Mouse (Mus musculus) midbrain, embryonic 14.5 days (tissue): ENCODE results near the gene Dok7. TPM values are rescaled to one million over a fixed set of nuclear protein-coding genes. Genes with fewer than 3 reads are reported as not detected.

ENCODE experiments used
- ATAC-seq: fragments of 200-750 bp; cut with Nextera tagmentation; 2 replicates; pipeline ENCODE4 v1.8.0; 2017; ENCODE audit warnings: moderate number of reproducible peaks, moderate library complexity; ENCODE audit not compliant: low FRiP score, low TSS enrichment
- DNase-seq: peaks from one replicate; pipeline ENCODE4 v3.0.0-alpha.2; 2015
- H3K27ac ChIP-seq: fragments of 300-500 bp; sonication (generic); replicated peaks from 2 replicates; pipeline ENCODE4 v1.5.1; 2014; ENCODE audit warnings: mild to moderate bottlenecking, low read depth, low read length, moderate library complexity
- H3K27me3 ChIP-seq: fragments of 300-500 bp; sonication (generic); 2 replicates; pipeline ENCODE4 v1.6.1; 2014; ENCODE audit warnings: low read length, control low read depth, mixed read lengths; ENCODE audit not compliant: control insufficient read depth, insufficient read depth
- H3K36me3 ChIP-seq: fragments of 300-500 bp; sonication (generic); 2 replicates; pipeline ENCODE4 v1.6.1; 2014; ENCODE audit warnings: low read length, control low read depth; ENCODE audit not compliant: control insufficient read depth, insufficient read depth
- H3K4me1 ChIP-seq: fragments of 300-500 bp; sonication (generic); 2 replicates; pipeline ENCODE4 v1.6.1; 2014; ENCODE audit warnings: mild to moderate bottlenecking, antibody characterized with exemption, low read length, control low read depth; ENCODE audit not compliant: control insufficient read depth, insufficient read depth
- H3K4me2 ChIP-seq: fragments of 300-500 bp; sonication (generic); 2 replicates; pipeline ENCODE4 v1.6.1; 2014; ENCODE audit warnings: mild to moderate bottlenecking, low read length, moderate library complexity
- H3K4me3 ChIP-seq: fragments of 300-500 bp; sonication (generic); replicated peaks from 2 replicates; pipeline ENCODE4 v1.5.1; 2014; ENCODE audit warnings: low read depth, low read length
- H3K9ac ChIP-seq: fragments of 300-500 bp; sonication (generic); replicated peaks from 2 replicates; pipeline ENCODE4 v1.6.1; 2014; ENCODE audit warnings: mild to moderate bottlenecking, low read length, moderate library complexity
- H3K9me3 ChIP-seq: fragments of 300-500 bp; sonication (generic); 2 replicates; pipeline ENCODE4 v1.6.1; 2016; ENCODE audit warnings: low read length, control low read depth, mixed read lengths; ENCODE audit not compliant: control insufficient read depth
- WGBS: fragments of 180-500 bp; shearing (Covaris S2); extraction: QIAGEN DNeasy Blood & Tissue Kit; methylation state at CpG from one replicate; pipeline ENCODE4 v1.1.7; 2014; 5-methylcytosine and 5-hydroxymethylcytosine counted together
- polyA plus RNA-seq: library from polyadenylated mRNA; unstranded; fragments of >200 nt; fragmentation: Nextera tagmentation; extraction: Ambion mirVana; gene quantifications from 2 replicates; pipeline ENCODE4 v1.2.1, GENCODE M21; 2014

Gene Dok7
- polyA plus RNA-seq, 1 experiment from 2014 or later: 3.6 TPM

- Histone ChIP-seq H3K4me1 (no peaks in the 10 kb centered on the region), H3K27ac (no peak overlapping the region), H3K9ac (no peak overlapping the region), H3K4me3 (no peak overlapping the region), H3K36me3 (no peaks in the 10 kb centered on the region), H3K27me3 (no peaks in the 10 kb centered on the region), H3K9me3 (no peaks in the 10 kb centered on the region), H3K4me2 (no peak overlapping the region)
- peak; percentile 94 for DNase-seq
- 24% methylated on average over 1 of the region's 1 CpGs for WGBS
- peak; percentile 80 for ATAC-seq
Observed at GRCm38 (mm10) chr5:35043110-35043451, 13.5 kb upstream of the Dok7 start.

GRCm38 (mm10) chr5:35050541-35050940 is 6.0 kb upstream of the Dok7 start:
- Histone ChIP-seq H3K4me3 (no peak overlapping the region), H3K27me3 (no peaks in the 10 kb centered on the region), H3K4me1 (no peaks in the 10 kb centered on the region), H3K9me3 (no peaks in the 10 kb centered on the region), H3K36me3 (no peaks in the 10 kb centered on the region), H3K4me2 (no peak overlapping the region), H3K27ac (no peak overlapping the region), H3K9ac (no peak overlapping the region)
- DNase-seq (no peak), ATAC-seq (no peak)
- 73% methylated on average over 5 of the region's 5 CpGs for WGBS

- 89% methylated on average over 3 of the region's 3 CpGs for WGBS
Observed at GRCm38 (mm10) chr5:35054628-35055027, 1.9 kb upstream of the Dok7 start.

GRCm38 (mm10) chr5:35055076-35055475 is 1.5 kb upstream of the Dok7 start:
- peak; percentile 31 for DNase-seq
- H3K36me3 ChIP-seq: no peaks in the 10 kb centered on the region
- H3K9me3 ChIP-seq: no peaks in the 10 kb centered on the region
- H3K4me2 ChIP-seq: no peak overlapping the region
- peaks cover 8% of the 10 kb centered on the region for H3K4me1 ChIP-seq
- no peaks in the 10 kb centered on the region for H3K27me3 ChIP-seq
- H3K4me3 ChIP-seq: no peak overlapping the region
- no peak overlapping the region for H3K9ac ChIP-seq
- WGBS: 74% methylated on average over 12 of the region's 12 CpGs
- H3K27ac ChIP-seq: no peak overlapping the region
- no peak for ATAC-seq

More at GRCm38 (mm10) chr5:35054628-35055027, 1.9 kb upstream of the Dok7 start:
- no peak overlapping the region for H3K27ac ChIP-seq
- DNase-seq (no peak), ATAC-seq (no peak)
- H3K27me3 ChIP-seq: no peaks in the 10 kb centered on the region
- H3K36me3 ChIP-seq: no peaks in the 10 kb centered on the region
- no peak overlapping the region for H3K9ac ChIP-seq
- H3K4me3 ChIP-seq: no peak overlapping the region
- no peaks in the 10 kb centered on the region for H3K9me3 ChIP-seq
- no peak overlapping the region for H3K4me2 ChIP-seq
- H3K4me1 ChIP-seq: peaks cover 8% of the 10 kb centered on the region

GRCm38 (mm10) chr5:35057582-35057981 is 1.0 kb downstream of the Dok7 start:
- peak; percentile 27 for DNase-seq
- WGBS: 16% methylated on average over 4 of the region's 4 CpGs

GRCm38 (mm10) chr5:35058216-35058615 is 1.6 kb downstream of the Dok7 start:
- H3K9ac ChIP-seq: no peak overlapping the region
- no peaks in the 10 kb centered on the region for H3K9me3 ChIP-seq
- ATAC-seq (no peak), DNase-seq (no peak)
- WGBS: 85% methylated on average over 1 of the region's 1 CpGs
- H3K4me2 ChIP-seq: peak overlapping the region; percentile 88
- no peak overlapping the region for H3K4me3 ChIP-seq
- H3K36me3 ChIP-seq: no peaks in the 10 kb centered on the region
- H3K4me1 ChIP-seq: peaks cover 8% of the 10 kb centered on the region
- no peaks in the 10 kb centered on the region for H3K27me3 ChIP-seq
- H3K27ac ChIP-seq: no peak overlapping the region

More at GRCm38 (mm10) chr5:35057582-35057981, 1.0 kb downstream of the Dok7 start:
- Histone ChIP-seq H3K36me3 (no peaks in the 10 kb centered on the region), H3K27ac (no peak overlapping the region), H3K9me3 (no peaks in the 10 kb centered on the region), H3K4me1 (peaks cover 8% of the 10 kb centered on the region), H3K9ac (peak overlapping the region; percentile 68), H3K27me3 (no peaks in the 10 kb centered on the region), H3K4me2 (peak overlapping the region; percentile 88), H3K4me3 (peak overlapping the region; percentile 54)
- ATAC-seq: no peak

GRCm38 (mm10) chr5:35060098-35060497 is 3.5 kb downstream of the Dok7 start:
- Histone ChIP-seq H3K9me3 (no peaks in the 10 kb centered on the region), H3K4me1 (peaks cover 8% of the 10 kb centered on the region), H3K9ac (no peak overlapping the region), H3K4me2 (no peak overlapping the region), H3K36me3 (no peaks in the 10 kb centered on the region), H3K4me3 (no peak overlapping the region), H3K27me3 (no peaks in the 10 kb centered on the region), H3K27ac (no peak overlapping the region)
- DNase-seq: no peak
- no peak for ATAC-seq
- 79% methylated on average over 3 of the region's 3 CpGs for WGBS

GRCm38 (mm10) chr5:35069841-35070240 is 13.3 kb downstream of the Dok7 start:
- Histone ChIP-seq H3K4me1 (0 out of 2 replicates have a peak, but pooled peaks cover 6% of the 10 kb centered on the region), H3K9ac (no peak overlapping the region), H3K27me3 (no peaks in the 10 kb centered on the region), H3K9me3 (no peaks in the 10 kb centered on the region), H3K27ac (no peak overlapping the region), H3K4me2 (no peak overlapping the region), H3K4me3 (no peak overlapping the region), H3K36me3 (no peaks in the 10 kb centered on the region)
- DNase-seq: no peak
- no peak for ATAC-seq
- WGBS: 83% methylated on average over 2 of the region's 2 CpGs

- H3K4me1 ChIP-seq: 0 out of 2 replicates have a peak, but pooled peaks cover 6% of the 10 kb centered on the region
- no peak overlapping the region for H3K27ac ChIP-seq
- H3K4me2 ChIP-seq: no peak overlapping the region
- DNase-seq: no peak
- no peak for ATAC-seq
- H3K4me3 ChIP-seq: no peak overlapping the region
- no peaks in the 10 kb centered on the region for H3K27me3 ChIP-seq
- 89% methylated on average over 8 of the region's 8 CpGs for WGBS
- no peaks in the 10 kb centered on the region for H3K36me3 ChIP-seq
- H3K9me3 ChIP-seq: no peaks in the 10 kb centered on the region
- H3K9ac ChIP-seq: no peak overlapping the region
Observed at GRCm38 (mm10) chr5:35070314-35070713, 13.7 kb downstream of the Dok7 start.
